ENCODE assay signal across 22 mouse cellular contexts in genomic region chrX:160906477-160906876, GRCm38 (mm10). TPM values are rescaled to one million over a fixed set of nuclear protein-coding genes. Genes with fewer than 3 reads are reported as not detected.
"Had no signal": no experiment of that assay in that cellular context is flagged by ENCODE, and none has a peak within 500 bp of the region (broad histone marks: within the 10 kb centered on the region; RNA-seq: fewer than 3 reads in every experiment).

No protein-coding gene starts in this region.

- H3K4me1 ChIP-seq: lung, embryonic 15.5 days; midbrain, embryonic 10.5 days; midbrain, embryonic 13.5 days; midbrain, embryonic 15.5 days; neural tube, embryonic 13.5 days; neural tube, embryonic 15.5 days; stomach, embryonic 15.5 days had no signal

- DNase-seq: liver, embryonic 13.5 days; liver, postnatal 0 days; lung, adult 2 months; lung, postnatal 14 days; lung, postnatal 4 days; right cerebral cortex, postnatal 14 days; thymus, adult 2 months; thymus, postnatal 25 days; thymus, postnatal 4 days had no signal

- H3K27me3 ChIP-seq: liver, embryonic 13.5 days; liver, embryonic 15.5 days; stomach, embryonic 15.5 days had no signal

- H3K36me3 ChIP-seq: liver, embryonic 13.5 days; liver, embryonic 15.5 days; lung, embryonic 15.5 days; midbrain, embryonic 13.5 days; midbrain, embryonic 15.5 days; neural tube, embryonic 13.5 days; neural tube, embryonic 15.5 days; stomach, embryonic 15.5 days had no signal

- ATAC-seq: liver, postnatal 0 days; lung, postnatal 0 days; midbrain, embryonic 13.5 days; midbrain, embryonic 15.5 days had no signal

- H3K4me3 ChIP-seq: liver, embryonic 13.5 days; liver, embryonic 15.5 days; lung, embryonic 15.5 days; midbrain, embryonic 10.5 days; midbrain, embryonic 13.5 days; midbrain, embryonic 15.5 days; neural tube, embryonic 13.5 days; neural tube, embryonic 15.5 days; stomach, embryonic 15.5 days had no signal

- H3K27ac ChIP-seq: liver, embryonic 13.5 days; liver, embryonic 15.5 days; lung, embryonic 15.5 days; midbrain, embryonic 10.5 days; midbrain, embryonic 13.5 days; midbrain, embryonic 15.5 days; neural tube, embryonic 13.5 days; neural tube, embryonic 15.5 days; stomach, embryonic 15.5 days; stomach, postnatal 0 days had no signal

- H3K4me2 ChIP-seq: liver, embryonic 13.5 days; liver, embryonic 15.5 days; lung, embryonic 15.5 days; midbrain, embryonic 13.5 days; midbrain, embryonic 15.5 days; neural tube, embryonic 13.5 days; neural tube, embryonic 15.5 days; stomach, embryonic 15.5 days had no signal

- H3K9ac ChIP-seq: liver, embryonic 13.5 days; liver, embryonic 15.5 days; liver, postnatal 0 days; lung, embryonic 15.5 days; midbrain, embryonic 13.5 days; midbrain, embryonic 15.5 days; neural tube, embryonic 13.5 days; neural tube, embryonic 15.5 days; stomach, embryonic 15.5 days had no signal

- H3K9me3 ChIP-seq: liver, embryonic 13.5 days; liver, embryonic 15.5 days; lung, embryonic 15.5 days; midbrain, embryonic 10.5 days; midbrain, embryonic 13.5 days; midbrain, embryonic 15.5 days; neural tube, embryonic 13.5 days; neural tube, embryonic 15.5 days; stomach, embryonic 15.5 days had no signal

RNA-seq across cellular contexts. Expression of gene Gja6, which starts 0.4 kb away (rescaled TPM):
- total RNA-seq: megakaryocyte, adult 5-6 weeks; megakaryocyte-erythroid progenitor cell, adult 5-6 weeks had no signal
- polyA plus RNA-seq: midbrain, embryonic 13.5 days; neural tube, embryonic 11.5 days had no signal
